ENCODE assay signal across 22 mouse cellular contexts in genomic region chr17:79299925-79300324, GRCm38 (mm10). TPM values are rescaled to one million over a fixed set of nuclear protein-coding genes. Genes with fewer than 3 reads are reported as not detected.
DNase-seq lines count a peak whose midpoint lies in the region; ATAC-seq and TF ChIP-seq lines count a peak whose summit lies in the region.
"Had no signal": no experiment of that assay in that cellular context is flagged by ENCODE, and none has a peak within 500 bp of the region (broad histone marks: within the 10 kb centered on the region; RNA-seq: fewer than 3 reads in every experiment).

No protein-coding gene starts in this region.

- H3K27me3 ChIP-seq in heart, embryonic 11.5 days (ENCODE audit: control insufficient read depth, insufficient read depth, low read length) = no peaks in the 10 kb centered on the region
- H3K27me3 ChIP-seq in lung, embryonic 14.5 days (ENCODE audit: insufficient read depth, low read length) = no peaks in the 10 kb centered on the region
- H3K27me3 ChIP-seq in midbrain, embryonic 11.5 days (ENCODE audit: control insufficient read depth, insufficient read depth, low read length) = no peaks in the 10 kb centered on the region
- H3K27me3 ChIP-seq: embryonic facial prominence, embryonic 15.5 days; hindbrain, embryonic 13.5 days had no signal

- intact Hi-C loops in heart, postnatal 14 days (cut with DNase I) = no loop called here

- no peaks in the 10 kb centered on the region for H3K36me3 ChIP-seq in heart, embryonic 11.5 days (ENCODE audit: control insufficient read depth, insufficient read depth, low read length)
- H3K36me3 ChIP-seq in lung, embryonic 14.5 days (ENCODE audit: insufficient read depth) = no peaks in the 10 kb centered on the region
- no peaks in the 10 kb centered on the region for H3K36me3 ChIP-seq in macrophage (ENCODE audit: inconsistent target)
- no peaks in the 10 kb centered on the region for H3K36me3 ChIP-seq in midbrain, embryonic 11.5 days (ENCODE audit: control insufficient read depth, insufficient read depth, low read length)
- H3K36me3 ChIP-seq: embryonic facial prominence, embryonic 15.5 days; forebrain, embryonic 10.5 days; hindbrain, embryonic 13.5 days had no signal

- H3K4me1 ChIP-seq in heart, embryonic 11.5 days (ENCODE audit: control insufficient read depth, insufficient read depth, low read length) = peaks cover 7% of the 10 kb centered on the region; the same call in 1 of the 2 replicates
- H3K4me1 ChIP-seq in lung, embryonic 14.5 days (ENCODE audit: insufficient read depth) = no peaks in the 10 kb centered on the region; the same call in 1 of the 2 replicates
- no peaks in the 10 kb centered on the region for H3K4me1 ChIP-seq in midbrain, embryonic 11.5 days (ENCODE audit: control insufficient read depth, insufficient read depth, low read length)
- H3K4me1 ChIP-seq: hindbrain, embryonic 13.5 days had no signal

- no peak for DNase-seq in heart, postnatal 14 days
- peak; percentile 19 for DNase-seq in lung, embryonic 14.5 days
- DNase-seq in lung, postnatal 14 days = no peak
- DNase-seq in 3T3-L1 (ENCODE audit: low read depth, low spot score) = peak; percentile 41
- no peak for DNase-seq in midbrain, embryonic 11.5 days (ENCODE audit: low spot score, missing footprints)
- DNase-seq: adrenal gland, adult 2 months; adrenal gland, postnatal 25 days; cerebellum, adult 11 months; cerebellum, adult 8-10 months; cerebellum, postnatal 14 days; embryo, embryonic 11 days; gastrocnemius, adult 2 months; gastrocnemius, postnatal 36 days; heart, adult 2 months had no signal

- H3K27ac ChIP-seq in heart, embryonic 11.5 days (ENCODE audit: low read depth, low read length) = peak overlapping the region; percentile 17; the same call in 1 of the 2 replicates
- H3K27ac ChIP-seq in lung, embryonic 14.5 days (ENCODE audit: low read depth) = no peak overlapping the region
- 0 out of 2 replicates have a peak overlapping the region, but pooled peaks have one; percentile 4 for H3K27ac ChIP-seq in macrophage
- no peak overlapping the region for H3K27ac ChIP-seq in midbrain, embryonic 11.5 days (ENCODE audit: low read depth, low read length)
- H3K27ac ChIP-seq: embryonic facial prominence, embryonic 15.5 days; forebrain, embryonic 10.5 days; gastrocnemius, adult 2 months; heart, adult 2 months; hindbrain, embryonic 13.5 days; hindbrain, postnatal 0 days had no signal

- no peak for ATAC-seq in heart, embryonic 11.5 days (replicated peaks; ENCODE audit: insufficient number of reproducible peaks, low FRiP score, low TSS enrichment)
- no peak for ATAC-seq in lung, embryonic 14.5 days (ENCODE audit: insufficient read depth)
- ATAC-seq in midbrain, embryonic 11.5 days (ENCODE audit: low FRiP score) = no peak
- ATAC-seq: forebrain, embryonic 14.5 days; hindbrain, postnatal 0 days had no signal

- no peak overlapping the region for H3K4me3 ChIP-seq in heart, embryonic 11.5 days (ENCODE audit: low read depth, low read length)
- H3K4me3 ChIP-seq in lung, embryonic 14.5 days (ENCODE audit: low read depth, low read length) = no peak overlapping the region
- H3K4me3 ChIP-seq in macrophage (ENCODE audit: inconsistent target) = no peak overlapping the region
- H3K4me3 ChIP-seq in midbrain, embryonic 11.5 days (ENCODE audit: low read depth, low read length) = no peak overlapping the region
- H3K4me3 ChIP-seq: embryonic facial prominence, embryonic 15.5 days; erythroblast, embryonic 14.5 days; forebrain, embryonic 10.5 days; gastrocnemius, adult 2 months; heart, adult 2 months; hindbrain, embryonic 13.5 days had no signal

- no peak overlapping the region for H3K9ac ChIP-seq in heart, embryonic 11.5 days (ENCODE audit: low read depth, low read length)
- no peak overlapping the region for H3K9ac ChIP-seq in lung, embryonic 14.5 days
- no peak overlapping the region for H3K9ac ChIP-seq in midbrain, embryonic 11.5 days (ENCODE audit: low read length)
- H3K9ac ChIP-seq: embryonic facial prominence, embryonic 15.5 days; hindbrain, embryonic 13.5 days had no signal

- WGBS in heart, embryonic 11.5 days (ENCODE audit: insufficient replicate concordance) = 71% methylated on average over 1 of the region's 1 CpGs
- WGBS in lung, embryonic 14.5 days = 61% methylated on average over 1 of the region's 1 CpGs
- 90% methylated on average over 1 of the region's 1 CpGs for WGBS in macrophage (ENCODE audit: missing documents)
- 84% methylated on average over 1 of the region's 1 CpGs for WGBS in midbrain, embryonic 11.5 days

- no peak overlapping the region for H3K4me2 ChIP-seq in heart, embryonic 11.5 days
- no peak overlapping the region for H3K4me2 ChIP-seq in lung, embryonic 14.5 days
- no peak overlapping the region for H3K4me2 ChIP-seq in midbrain, embryonic 11.5 days
- H3K4me2 ChIP-seq: embryonic facial prominence, embryonic 15.5 days; hindbrain, embryonic 13.5 days had no signal

- H3K79me2 ChIP-seq in macrophage (ENCODE audit: inconsistent target) = no peaks in the 10 kb centered on the region

- H3K9me3 ChIP-seq in heart, embryonic 11.5 days (replicated peaks; ENCODE audit: control insufficient read depth, low read length) = no peaks in the 10 kb centered on the region
- no peaks in the 10 kb centered on the region for H3K9me3 ChIP-seq in lung, embryonic 14.5 days (ENCODE audit: low read depth, low read length)
- H3K9me3 ChIP-seq in midbrain, embryonic 11.5 days (ENCODE audit: control insufficient read depth, low read length) = no peaks in the 10 kb centered on the region
- H3K9me3 ChIP-seq: embryonic facial prominence, embryonic 15.5 days; forebrain, embryonic 10.5 days; hindbrain, embryonic 13.5 days had no signal

- no peak for TF ChIP-seq CTCF in lung, embryonic 14.5 days (IDR thresholded peaks at IDR 0.05; ENCODE audit: low read depth)

RNA-seq across cellular contexts. Expression of gene Cdc42ep3, which starts 55.0 kb away (rescaled TPM):
- polyA plus RNA-seq in heart, embryonic 11.5 days (2014; fragmentation: Nextera tagmentation; extraction: Ambion mirVana) = 35.0 and 36.0 TPM in 2 replicates
- total RNA-seq in heart, postnatal 14 days (2021) = 10 to 100 TPM; 28.3 to 36.2 TPM
- 52.1 and 65.0 TPM in 2 replicates for polyA plus RNA-seq in lung, embryonic 14.5 days (2014; fragmentation: Nextera tagmentation; extraction: Ambion mirVana)
- total RNA-seq in macrophage (2018; cell fraction: chromatin; rRNA removed) = 10 to 100 TPM in 8 of 26 experiments, 1 to 10 TPM in 18; 2.1 to 33.6 (median 6.9) TPM
- total RNA-seq in macrophage (2018; cell fraction: cytosol; rRNA removed) = 10 to 100 TPM in 19 of 26 experiments, 1 to 10 TPM in 7; 5.6 to 23.6 (median 13.1) TPM
- 10 to 100 TPM in 18 of 26 experiments, 1 to 10 TPM in 8; 6.2 to 46.4 (median 13.2) TPM for total RNA-seq in macrophage (2018; cell fraction: nucleus; rRNA removed)
- 16.1 to 20.5 TPM (median 19.7 TPM) in 3 replicates for polyA plus RNA-seq in macrophage (2018)
- polyA plus RNA-seq in midbrain, embryonic 11.5 days (2014; fragmentation: Nextera tagmentation; extraction: Ambion mirVana) = 18.0 and 21.3 TPM in 2 replicates

Comparison
In these comparisons a context has a peak if more than half of its experiments do, and no peak if none do; other contexts are left out.
1. DNase-seq: peak in lung, embryonic 14.5 days (single experiment) and 3T3-L1 (single experiment); none in heart, postnatal 14 days (0 of 2), lung, postnatal 14 days (single experiment) and midbrain, embryonic 11.5 days (single experiment).
2. H3K27ac ChIP-seq: peak in heart, embryonic 11.5 days (single experiment) and macrophage (single experiment); none in lung, embryonic 14.5 days (single experiment) and midbrain, embryonic 11.5 days (single experiment).